Mouse (Mus musculus): Measurements from ENCODE around the gene Fam228a. TPM values are rescaled to one million over a fixed set of nuclear protein-coding genes. Genes with fewer than 3 reads are reported as not detected.

Gene Fam228a
- polyA plus RNA-seq, 1 experiment from 2014 or later: 1.1 TPM

DNA sequence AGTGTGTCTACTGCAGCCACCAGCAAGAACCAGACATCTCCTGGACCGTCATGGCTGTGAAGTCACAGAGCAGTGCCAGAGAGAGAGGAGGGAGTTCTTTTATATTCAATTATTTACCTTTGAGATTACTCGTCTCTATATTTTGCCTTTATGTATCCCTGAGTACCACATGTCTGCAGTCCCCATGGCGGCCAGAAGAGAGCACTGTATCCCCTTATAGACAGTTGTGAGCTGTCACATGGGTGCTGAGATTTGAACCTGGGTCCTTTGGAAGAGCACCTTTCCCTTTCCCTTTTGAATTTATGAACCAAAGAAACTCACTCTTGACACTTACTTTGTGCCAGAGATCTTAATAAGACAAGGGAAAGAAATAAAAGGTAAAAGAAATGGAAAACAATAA lies 9.1 kb downstream of the Fam228a start:
- no peak overlapping the region for H3K4me3 ChIP-seq (ENCODE audit: low read length)
- no peak overlapping the region for H3K4me2 ChIP-seq (ENCODE audit: low read length)
- 0 out of 2 replicates have a peak, but pooled peaks cover 2% of the 10 kb centered on the region for H3K36me3 ChIP-seq (ENCODE audit: control insufficient read depth, insufficient read depth, low read length)
- no peaks in the 10 kb centered on the region for H3K27me3 ChIP-seq (replicated peaks; ENCODE audit: control insufficient read depth, insufficient read depth, low read length)
- 94% methylated on average over 3 of the region's 3 CpGs for WGBS
- ATAC-seq: no peak
- H3K9ac ChIP-seq (ENCODE audit: low read depth, low read length): no peak overlapping the region
- H3K9me3 ChIP-seq (ENCODE audit: control insufficient read depth, low read length): no peaks in the 10 kb centered on the region; the same call in 1 of the 2 replicates
- H3K27ac ChIP-seq (ENCODE audit: low read depth, low read length): no peak overlapping the region
- no peaks in the 10 kb centered on the region for H3K4me1 ChIP-seq (ENCODE audit: control insufficient read depth, insufficient read depth, low read depth, low read length)

DNA sequence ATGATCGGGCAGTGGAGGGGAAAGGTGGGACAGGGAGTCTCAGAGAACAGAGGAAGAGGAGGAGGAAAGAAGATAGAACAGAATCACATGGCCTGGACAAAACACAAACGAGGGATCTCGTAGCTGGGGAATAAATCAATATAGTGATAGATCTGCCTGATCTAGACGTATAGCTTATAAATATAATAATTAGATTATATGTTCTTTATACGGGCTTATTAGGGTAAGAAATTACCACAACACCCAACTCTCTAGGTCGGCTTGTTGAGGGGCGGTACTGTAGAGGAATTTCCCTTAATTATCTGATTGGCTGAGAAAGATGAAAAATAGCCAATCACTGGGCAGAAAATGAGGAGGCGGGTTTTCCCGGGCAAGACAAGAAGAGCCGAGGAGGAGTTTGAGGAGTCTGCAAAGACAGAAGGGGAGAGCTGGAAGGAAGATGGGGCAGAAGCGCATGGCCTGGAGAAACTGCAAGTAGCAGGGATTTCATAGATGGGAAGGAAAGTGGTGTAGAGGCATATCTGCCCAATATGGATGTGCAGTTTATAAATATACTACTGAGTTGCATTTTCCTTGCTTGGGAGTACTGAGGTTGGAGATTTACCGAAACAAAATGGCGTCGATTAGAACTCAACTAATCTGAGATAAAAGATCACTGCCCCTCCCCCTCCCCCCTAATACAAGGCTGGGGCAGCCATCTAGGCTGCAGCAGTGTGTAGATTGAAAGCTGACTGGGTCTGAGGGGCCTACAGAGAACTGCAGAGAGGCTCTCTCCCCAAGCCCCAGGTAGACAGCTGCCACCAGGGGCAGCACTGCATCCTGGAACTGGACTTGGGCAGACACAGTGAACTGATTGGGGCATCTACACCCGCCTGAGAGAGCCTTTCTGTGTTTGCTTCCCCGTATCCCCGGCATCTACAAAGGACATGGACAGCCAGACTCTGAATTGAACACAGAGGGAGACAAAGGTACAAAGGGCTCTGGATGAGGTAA lies 18.2 kb downstream of the Fam228a start:
- H3K4me1 ChIP-seq (ENCODE audit: control insufficient read depth, insufficient read depth, low read depth, low read length): no peaks in the 10 kb centered on the region
- no peak for ATAC-seq
- H3K27me3 ChIP-seq (replicated peaks; ENCODE audit: control insufficient read depth, insufficient read depth, low read length): no peaks in the 10 kb centered on the region
- no peak overlapping the region for H3K9ac ChIP-seq (ENCODE audit: low read depth, low read length)
- 0 out of 2 replicates have a peak, but pooled peaks cover 4% of the 10 kb centered on the region for H3K9me3 ChIP-seq (ENCODE audit: control insufficient read depth, low read length)
- WGBS: 81% methylated on average over 17 of the region's 17 CpGs
- no peaks in the 10 kb centered on the region for H3K36me3 ChIP-seq (ENCODE audit: control insufficient read depth, insufficient read depth, low read length)
- no peak overlapping the region for H3K4me2 ChIP-seq (ENCODE audit: low read length)
- no peak overlapping the region for H3K4me3 ChIP-seq (ENCODE audit: low read length)
- H3K27ac ChIP-seq (ENCODE audit: low read depth, low read length): no peak overlapping the region

DNA sequence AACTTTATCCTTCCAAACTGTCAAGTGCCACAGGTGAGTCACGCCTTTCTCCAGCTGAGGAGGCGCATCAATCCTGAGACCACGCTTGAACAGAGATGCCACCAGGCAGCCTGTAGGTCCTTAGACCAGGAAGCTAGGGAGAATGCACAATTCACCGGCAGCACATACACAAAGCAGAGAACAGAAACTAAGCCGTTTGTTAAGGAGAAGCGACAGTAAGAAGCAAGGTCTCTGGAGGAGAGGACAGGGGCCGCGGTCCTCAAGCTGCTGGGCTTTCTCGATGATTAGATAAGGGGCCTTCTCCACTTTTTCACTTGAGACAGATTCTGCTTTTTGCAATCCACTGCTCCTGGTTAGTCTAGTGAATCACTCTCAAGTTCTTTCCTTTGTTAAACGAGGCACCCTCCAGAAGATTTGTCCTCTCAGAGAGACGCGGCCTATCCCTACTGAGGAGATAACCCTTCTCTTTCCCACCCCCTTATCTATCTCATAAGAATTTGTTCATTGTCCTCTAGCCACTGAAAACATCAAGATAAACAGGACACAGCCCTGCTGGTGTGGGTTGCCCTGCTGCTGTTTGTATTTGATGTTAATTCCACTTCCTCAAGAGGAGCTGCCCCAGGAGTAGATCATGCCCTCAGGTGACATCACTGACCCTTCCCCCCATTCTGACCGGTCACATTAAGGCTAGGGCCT lies 19.0 kb downstream of the Fam228a start:
- no peak for ATAC-seq
- WGBS: 86% methylated on average over 13 of the region's 13 CpGs

DNA sequence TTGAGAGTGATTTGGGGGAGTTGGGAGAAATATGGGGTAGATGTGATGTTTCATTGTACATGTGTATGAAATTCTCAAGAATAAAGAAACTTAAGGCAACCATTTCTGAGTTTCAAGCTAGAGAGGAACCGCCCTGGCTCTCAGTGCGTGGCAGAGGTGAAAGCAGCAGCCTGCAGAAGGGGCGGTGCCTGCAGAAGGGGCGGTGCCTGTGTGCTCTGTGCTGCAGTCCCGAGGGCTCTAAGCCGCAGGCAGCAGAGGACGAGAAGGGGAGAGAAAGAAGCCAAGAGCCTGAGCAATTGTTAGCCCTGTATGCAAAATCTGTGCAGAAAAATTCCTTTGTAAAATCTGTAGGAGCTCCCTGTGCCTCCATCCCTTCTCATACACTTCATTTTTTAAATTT lies 20.8 kb downstream of the Fam228a start:
- ATAC-seq: 0 out of 2 replicates have a peak, but pooled peaks have one; percentile 68

More for the DNA sequence above, 19.0 kb downstream of the Fam228a start:
- H3K4me1 ChIP-seq (ENCODE audit: control insufficient read depth, insufficient read depth, low read depth, low read length): no peaks in the 10 kb centered on the region
- H3K36me3 ChIP-seq (ENCODE audit: control insufficient read depth, insufficient read depth, low read length): no peaks in the 10 kb centered on the region
- no peak overlapping the region for H3K4me3 ChIP-seq (ENCODE audit: low read length)
- H3K27ac ChIP-seq (ENCODE audit: low read depth, low read length): no peak overlapping the region
- H3K9ac ChIP-seq (ENCODE audit: low read depth, low read length): no peak overlapping the region
- H3K4me2 ChIP-seq (ENCODE audit: low read length): no peak overlapping the region
- no peaks in the 10 kb centered on the region for H3K27me3 ChIP-seq (replicated peaks; ENCODE audit: control insufficient read depth, insufficient read depth, low read length)
- H3K9me3 ChIP-seq (ENCODE audit: control insufficient read depth, low read length): 0 out of 2 replicates have a peak, but pooled peaks cover 4% of the 10 kb centered on the region

DNA sequence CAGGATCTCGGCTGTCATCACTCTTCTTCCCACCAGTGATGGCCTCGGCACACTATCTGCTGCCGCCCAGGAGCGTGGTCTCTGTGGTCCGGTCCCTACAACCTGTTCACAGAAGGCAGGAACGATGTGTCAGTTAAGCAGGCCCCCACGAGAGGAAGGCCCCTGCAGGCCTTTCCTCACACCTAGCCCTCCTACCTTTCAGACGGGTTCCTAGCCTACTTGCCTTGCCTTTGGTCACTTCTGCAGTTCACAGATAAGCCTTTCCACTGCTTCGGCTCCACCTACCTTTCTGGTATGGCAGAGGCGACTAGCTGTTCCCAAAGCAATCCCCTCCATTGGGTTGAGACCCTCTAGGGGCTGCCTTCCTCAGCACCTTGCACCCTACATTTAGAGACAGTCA lies 22.6 kb downstream of the Fam228a start:
- 86% methylated on average over 10 of the region's 10 CpGs for WGBS

More for the DNA sequence above, 20.8 kb downstream of the Fam228a start:
- H3K4me2 ChIP-seq (ENCODE audit: low read length): no peak overlapping the region
- no peak overlapping the region for H3K9ac ChIP-seq (ENCODE audit: low read depth, low read length)
- no peak overlapping the region for H3K4me3 ChIP-seq (ENCODE audit: low read length)
- H3K9me3 ChIP-seq (ENCODE audit: control insufficient read depth, low read length): 0 out of 2 replicates have a peak, but pooled peaks cover 4% of the 10 kb centered on the region
- H3K4me1 ChIP-seq (ENCODE audit: control insufficient read depth, insufficient read depth, low read depth, low read length): no peaks in the 10 kb centered on the region
- no peaks in the 10 kb centered on the region for H3K27me3 ChIP-seq (replicated peaks; ENCODE audit: control insufficient read depth, insufficient read depth, low read length)
- H3K27ac ChIP-seq (ENCODE audit: low read depth, low read length): no peak overlapping the region
- 3% methylated on average over 7 of the region's 7 CpGs for WGBS
- H3K36me3 ChIP-seq (ENCODE audit: control insufficient read depth, insufficient read depth, low read length): no peaks in the 10 kb centered on the region

DNA sequence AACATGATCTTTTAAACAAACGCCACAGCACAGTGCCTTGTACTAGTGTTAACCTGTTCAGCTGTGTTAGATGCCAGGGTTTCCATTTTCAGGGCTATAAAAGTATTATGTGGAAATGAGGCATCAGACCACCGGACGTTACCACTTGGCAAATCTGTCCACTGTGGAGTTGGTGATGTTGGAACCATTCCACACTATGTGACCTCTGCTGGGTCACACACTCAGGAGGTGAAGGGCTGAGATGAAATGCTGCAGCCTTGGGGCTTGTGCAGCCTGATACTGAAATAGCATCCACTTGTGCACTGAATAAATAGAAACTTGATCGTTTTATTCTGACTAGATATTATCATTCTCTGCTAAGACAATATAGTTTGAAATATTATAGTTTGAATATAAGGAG lies 24.9 kb downstream of the Fam228a start:
- no peak overlapping the region for H3K27ac ChIP-seq (ENCODE audit: low read depth, low read length)
- no peaks in the 10 kb centered on the region for H3K27me3 ChIP-seq (replicated peaks; ENCODE audit: control insufficient read depth, insufficient read depth, low read length)
- 86% methylated on average over 4 of the region's 4 CpGs for WGBS
- H3K9ac ChIP-seq (ENCODE audit: low read depth, low read length): no peak overlapping the region
- 0 out of 2 replicates have a peak, but pooled peaks cover 4% of the 10 kb centered on the region for H3K9me3 ChIP-seq (ENCODE audit: control insufficient read depth, low read length)
- H3K36me3 ChIP-seq (ENCODE audit: control insufficient read depth, insufficient read depth, low read length): peaks cover 10% of the 10 kb centered on the region
- H3K4me3 ChIP-seq (ENCODE audit: low read length): no peak overlapping the region
- no peaks in the 10 kb centered on the region for H3K4me1 ChIP-seq (ENCODE audit: control insufficient read depth, insufficient read depth, low read depth, low read length)
- no peak for ATAC-seq
- no peak overlapping the region for H3K4me2 ChIP-seq (ENCODE audit: low read length)

More for the DNA sequence above, 22.6 kb downstream of the Fam228a start:
- Histone ChIP-seq H3K4me1 (ENCODE audit: control insufficient read depth, insufficient read depth, low read depth, low read length) (no peaks in the 10 kb centered on the region), H3K4me3 (ENCODE audit: low read length) (no peak overlapping the region), H3K9me3 (ENCODE audit: control insufficient read depth, low read length) (0 out of 2 replicates have a peak, but pooled peaks cover 4% of the 10 kb centered on the region), H3K9ac (ENCODE audit: low read depth, low read length) (no peak overlapping the region), H3K27ac (ENCODE audit: low read depth, low read length) (no peak overlapping the region), H3K4me2 (ENCODE audit: low read length) (no peak overlapping the region), H3K36me3 (ENCODE audit: control insufficient read depth, insufficient read depth, low read length) (no peaks in the 10 kb centered on the region), H3K27me3 (replicated peaks; ENCODE audit: control insufficient read depth, insufficient read depth, low read length) (no peaks in the 10 kb centered on the region)
- no peak for ATAC-seq

DNA sequence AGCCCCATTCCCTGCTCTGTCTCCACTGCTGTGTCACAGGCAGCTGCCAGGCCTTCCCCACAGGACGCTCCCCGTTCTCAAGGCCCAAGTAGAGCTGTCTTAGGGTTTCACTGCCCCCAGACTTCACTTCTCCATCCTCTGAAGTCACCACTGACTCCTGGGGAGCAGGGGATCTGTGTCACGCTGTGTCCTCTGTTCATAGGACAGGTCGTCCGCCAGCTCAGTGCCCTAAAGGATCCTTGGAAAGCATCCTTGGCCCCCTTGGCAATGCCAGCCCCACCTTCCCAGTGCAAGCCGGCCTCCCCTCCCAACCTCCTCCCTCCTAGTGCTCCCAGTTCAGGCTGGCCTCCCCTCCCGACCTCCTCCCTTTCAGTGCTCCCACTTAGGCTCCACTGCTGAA lies 28.3 kb downstream of the Fam228a start:
- Histone ChIP-seq H3K9ac (ENCODE audit: low read depth, low read length) (no peak overlapping the region), H3K36me3 (ENCODE audit: control insufficient read depth, insufficient read depth, low read length) (peaks cover 25% of the 10 kb centered on the region), H3K4me2 (ENCODE audit: low read length) (no peak overlapping the region), H3K27ac (ENCODE audit: low read depth, low read length) (no peak overlapping the region), H3K9me3 (ENCODE audit: control insufficient read depth, low read length) (no peaks in the 10 kb centered on the region), H3K27me3 (replicated peaks; ENCODE audit: control insufficient read depth, insufficient read depth, low read length) (no peaks in the 10 kb centered on the region), H3K4me3 (ENCODE audit: low read length) (no peak overlapping the region), H3K4me1 (ENCODE audit: control insufficient read depth, insufficient read depth, low read depth, low read length) (no peaks in the 10 kb centered on the region)
- no peak for ATAC-seq
- WGBS: 90% methylated on average over 7 of the region's 7 CpGs

DNA sequence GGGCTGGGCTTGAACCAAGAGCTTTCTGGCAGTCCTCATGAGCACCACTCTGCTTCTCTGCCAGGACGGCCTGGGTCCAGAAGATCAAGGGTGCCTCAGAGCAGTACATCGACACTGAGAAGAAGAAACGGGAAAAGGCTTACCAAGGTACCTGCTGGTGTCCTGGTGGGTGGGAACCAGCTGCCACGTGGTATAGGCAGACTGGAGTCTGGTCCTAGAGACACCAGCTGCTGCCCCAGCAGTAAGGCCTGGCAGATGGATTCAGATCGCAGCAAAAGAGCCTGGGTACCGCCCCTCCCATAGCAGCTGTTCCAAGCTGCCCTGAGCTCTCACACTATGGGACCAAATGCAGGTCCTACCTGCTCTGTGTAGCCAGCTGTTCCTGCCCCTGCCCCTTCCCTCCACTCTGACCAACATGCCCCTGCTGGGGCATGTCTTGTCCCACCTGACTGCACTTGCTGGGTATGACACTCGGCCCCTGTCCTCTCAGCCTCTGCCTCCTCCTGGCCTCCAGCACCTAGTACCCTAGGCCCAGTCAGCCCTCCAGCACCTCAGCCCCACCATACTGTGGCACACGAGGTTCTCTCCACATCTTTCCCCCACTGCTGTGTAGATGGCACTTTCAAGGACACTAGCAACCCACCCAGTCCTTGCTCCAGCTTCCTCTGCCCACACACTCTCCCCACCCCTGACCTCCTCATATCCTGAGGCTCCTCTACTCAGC lies 29.2 kb downstream of the Fam228a start:
- no peak overlapping the region for H3K4me2 ChIP-seq (ENCODE audit: low read length)
- H3K4me3 ChIP-seq (ENCODE audit: low read length): no peak overlapping the region
- H3K9me3 ChIP-seq (ENCODE audit: control insufficient read depth, low read length): no peaks in the 10 kb centered on the region
- no peak overlapping the region for H3K9ac ChIP-seq (ENCODE audit: low read depth, low read length)
- peak; percentile 84 for ATAC-seq
- H3K27me3 ChIP-seq (replicated peaks; ENCODE audit: control insufficient read depth, insufficient read depth, low read length): no peaks in the 10 kb centered on the region
- 60% methylated on average over 8 of the region's 8 CpGs for WGBS
- no peaks in the 10 kb centered on the region for H3K4me1 ChIP-seq (ENCODE audit: control insufficient read depth, insufficient read depth, low read depth, low read length)
- H3K27ac ChIP-seq (ENCODE audit: low read depth, low read length): no peak overlapping the region
- H3K36me3 ChIP-seq (ENCODE audit: control insufficient read depth, insufficient read depth, low read length): peaks cover 25% of the 10 kb centered on the region
